Mouse (Mus musculus) left cerebral cortex, postnatal 14 days (tissue): ENCODE results near the gene Fance. TPM values are rescaled to one million over a fixed set of nuclear protein-coding genes. Genes with fewer than 3 reads are reported as not detected.
"Not testable (repeated sequence)": the region's sequence is repeated elsewhere in the genome, so short reads cannot be mapped to it uniquely, and the experiment has no call there.

Experiments used
- DNase-seq, 2 experiments: peaks; one replicate each; pipeline ENCODE4 v3.0.0; 2021 to 2022; ENCODE audit warnings: low spot score in 2 of 2, mixed read lengths in 1 of 2
- intact Hi-C: fragments of 180-260 bp; cut with DNase I; formaldehyde crosslinking; loops from one replicate; pipeline ENCODE4 v1.15.1; 2025
- total RNA-seq, 2 experiments: library from RNA; stranded (reverse); gene quantifications; 2 replicates each; pipeline ENCODE4 v1.2.3; 2021

Gene Fance
- total RNA-seq, 2 experiments from 2014 or later, result 28.3 to 29.6 TPM

- intact Hi-C loops, result no loop called here
Observed at GRCm38 (mm10) chr17:28337547-28337946, 24.2 kb downstream of the Fance start.

GRCm38 (mm10) chr17:28340578-28340977 is 27.3 kb downstream of the Fance start:
- no peak for DNase-seq
- intact Hi-C loops, result no loop called here

More at GRCm38 (mm10) chr17:28337547-28337946, 24.2 kb downstream of the Fance start:
- no peak for DNase-seq

- intact Hi-C loops, result no loop called here
- DNase-seq, result peak; percentile 60 to 73
Observed at GRCm38 (mm10) chr17:28341091-28341490, 27.8 kb downstream of the Fance start.

- intact Hi-C loops, result no loop called here
- no peak for DNase-seq
Observed at GRCm38 (mm10) chr17:28344050-28344607, 30.8 kb downstream of the Fance start.

GRCm38 (mm10) chr17:28344670-28345069 is 31.4 kb downstream of the Fance start:
- DNase-seq, result no peak
- intact Hi-C loops, result no loop called here

- no peak for DNase-seq
- intact Hi-C loops, result no loop called here
Observed at GRCm38 (mm10) chr17:28345271-28345721, 32.0 kb downstream of the Fance start.

- no peak for DNase-seq
- intact Hi-C loops, result no loop called here
Observed at GRCm38 (mm10) chr17:28345882-28346281, 32.6 kb downstream of the Fance start.

- no peak for DNase-seq
- intact Hi-C loops, result no loop called here
Observed at GRCm38 (mm10) chr17:28347327-28347726, 34.0 kb downstream of the Fance start.

GRCm38 (mm10) chr17:28348211-28348610 is 34.9 kb downstream of the Fance start:
- no peak for DNase-seq
- intact Hi-C loops, result no loop called here

- DNase-seq, result no peak
- intact Hi-C loops, result no loop called here
Observed at GRCm38 (mm10) chr17:28349264-28349880, 36.1 kb downstream of the Fance start.

GRCm38 (mm10) chr17:28349901-28350465 is 36.7 kb downstream of the Fance start:
- intact Hi-C loops, result no loop called here
- DNase-seq, result no peak

GRCm38 (mm10) chr17:28350466-28351352 is 37.4 kb downstream of the Fance start, which contains the start of gene Tead3:
Tead3 (minus strand) TSS chr17:28350817.
- peak in 1 of 2 experiments; percentile 34 for DNase-seq
- intact Hi-C loops, result no loop called here

GRCm38 (mm10) chr17:28351353-28351890 is 38.1 kb downstream of the Fance start:
- intact Hi-C loops, result no loop called here

GRCm38 (mm10) chr17:28352018-28352417 is 38.7 kb downstream of the Fance start:
- intact Hi-C loops, result no loop called here
- no peak for DNase-seq

More at GRCm38 (mm10) chr17:28351353-28351890, 38.1 kb downstream of the Fance start:
- no peak for DNase-seq

GRCm38 (mm10) chr17:28355871-28356270 is 42.6 kb downstream of the Fance start:
- intact Hi-C loops, result no loop called here

GRCm38 (mm10) chr17:28358576-28359261 is 45.4 kb downstream of the Fance start:
- intact Hi-C loops, DNase-seq: not testable (repeated sequence)

More at GRCm38 (mm10) chr17:28355871-28356270, 42.6 kb downstream of the Fance start:
- DNase-seq, result no peak

- no peak for DNase-seq
- intact Hi-C loops, result no loop called here
Observed at GRCm38 (mm10) chr17:28360531-28361277, 47.4 kb downstream of the Fance start.

- intact Hi-C loops, result no loop called here
- DNase-seq, result no peak
Observed at GRCm38 (mm10) chr17:28361921-28362652, 48.8 kb downstream of the Fance start.
